Mouse (Mus musculus) lung, postnatal 36 days (tissue): ENCODE results near the gene Ffar1.

Source experiments
- DNase-seq: peaks from one replicate; pipeline ENCODE4 v3.0.0; 2022; ENCODE audit warnings: mixed read lengths

Gene Ffar1

GRCm38 (mm10) chr7:30861464-30861863, at the start of gene Ffar1:
Gene Ffar1 (minus strand): TSS chr7:30861564.
- no peak for DNase-seq

GRCm38 (mm10) chr7:30909773-30910172, 48.4 kb upstream of the Ffar1 start:
- DNase-seq: no peak

GRCm38 (mm10) chr7:30908992-30909431, 47.6 kb upstream of the Ffar1 start:
- no peak for DNase-seq

DNA sequence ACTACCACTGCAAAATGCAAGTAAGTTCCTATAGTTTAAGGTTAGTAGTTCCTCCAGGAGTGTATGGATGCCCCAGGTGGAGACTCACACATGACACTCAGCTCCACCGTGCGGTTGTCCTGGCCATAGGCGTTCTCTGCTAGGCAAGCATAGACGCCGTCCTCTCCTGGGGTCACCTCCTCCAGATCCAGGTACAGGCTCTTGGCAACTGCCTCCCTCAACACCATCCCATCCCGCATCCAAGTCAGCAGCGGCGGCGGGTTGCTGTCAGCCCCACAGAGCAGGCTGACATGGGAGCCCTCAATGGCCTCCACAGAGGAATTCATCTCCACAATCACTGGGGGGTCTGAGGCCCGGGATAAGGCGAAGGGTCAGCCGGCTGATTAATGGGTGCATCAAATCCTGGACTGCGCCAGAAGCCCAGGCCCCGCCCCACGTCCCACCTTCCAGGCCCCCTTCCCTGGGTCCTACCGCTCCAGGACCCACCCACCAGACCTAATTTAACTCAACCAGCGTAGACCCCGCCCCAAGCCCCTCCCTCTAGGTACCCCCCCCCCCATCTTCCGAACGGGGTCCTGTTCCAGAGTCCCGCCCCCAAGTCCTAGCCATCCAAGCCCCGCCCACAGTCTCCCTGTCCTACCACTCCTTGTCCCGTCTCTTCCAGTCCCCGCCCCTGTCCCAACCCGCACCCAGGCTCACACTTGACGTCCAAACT, 47.1 kb upstream of the Ffar1 start:
- DNase-seq: peak; percentile 64

- peak; percentile 41 for DNase-seq
Measured at GRCm38 (mm10) chr7:30904042-30904441, 42.7 kb upstream of the Ffar1 start.

DNA sequence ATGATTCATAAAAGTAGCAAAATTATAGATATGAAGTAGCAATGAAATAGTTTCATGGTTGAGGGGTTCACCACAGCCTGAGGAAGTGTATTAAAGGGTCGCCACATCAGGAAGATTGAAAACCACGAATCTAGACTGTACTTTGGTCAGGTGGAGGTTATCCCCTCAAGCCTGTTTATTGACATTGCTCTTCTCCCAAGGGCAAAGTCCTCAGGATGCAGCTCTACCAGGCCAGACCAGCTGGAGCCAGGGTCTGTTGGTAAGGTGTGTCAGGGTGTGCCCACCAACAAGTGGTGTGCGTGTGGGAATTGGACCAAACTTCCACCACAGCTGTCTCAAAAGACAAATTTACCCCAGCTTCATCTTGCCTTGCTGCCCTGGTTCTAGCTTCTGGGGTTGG, 33.9 kb upstream of the Ffar1 start:
- DNase-seq: no peak

DNA sequence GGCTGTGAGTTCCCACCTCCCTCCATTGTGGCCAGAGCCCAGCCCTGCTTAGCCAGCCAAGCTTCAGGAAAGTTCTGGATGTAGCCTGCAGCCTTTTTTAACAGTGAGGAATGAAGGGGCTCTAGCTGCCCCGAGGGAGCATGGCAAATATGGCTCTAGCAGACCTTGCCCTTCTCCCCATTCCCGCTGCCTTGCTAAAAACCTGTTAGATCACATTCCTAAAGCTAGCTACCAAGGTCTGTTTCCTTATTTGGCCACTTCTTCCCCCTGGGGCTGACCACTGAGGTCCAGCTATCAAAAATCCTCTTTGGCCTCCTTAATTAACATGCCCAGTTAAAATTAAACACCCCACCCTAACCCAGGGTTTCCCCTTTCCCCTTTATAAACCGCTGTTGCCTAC, 31.2 kb upstream of the Ffar1 start:
- no peak for DNase-seq

DNA sequence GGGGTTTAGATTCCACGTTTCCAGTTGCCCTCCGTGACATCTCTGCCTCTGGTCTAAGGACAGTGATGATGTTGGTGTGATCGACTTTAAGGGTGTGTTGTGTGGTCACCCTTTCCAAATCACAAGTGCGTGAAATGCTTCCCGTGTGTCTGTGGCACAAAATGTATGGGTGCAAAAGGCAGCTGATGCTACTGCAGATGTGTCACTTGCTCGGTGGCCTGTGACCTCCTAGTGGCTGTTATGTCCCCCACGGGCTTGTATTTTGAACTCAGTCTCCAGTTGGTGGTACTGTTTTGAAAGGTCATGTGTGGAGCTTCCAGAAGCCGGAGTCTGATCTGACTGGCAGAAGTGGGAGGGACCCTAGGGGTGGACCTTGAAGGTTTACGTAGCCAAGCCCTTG, 30.4 kb upstream of the Ffar1 start:
- no peak for DNase-seq

- no peak for DNase-seq
Measured at GRCm38 (mm10) chr7:30890681-30891080, 29.3 kb upstream of the Ffar1 start.

DNA sequence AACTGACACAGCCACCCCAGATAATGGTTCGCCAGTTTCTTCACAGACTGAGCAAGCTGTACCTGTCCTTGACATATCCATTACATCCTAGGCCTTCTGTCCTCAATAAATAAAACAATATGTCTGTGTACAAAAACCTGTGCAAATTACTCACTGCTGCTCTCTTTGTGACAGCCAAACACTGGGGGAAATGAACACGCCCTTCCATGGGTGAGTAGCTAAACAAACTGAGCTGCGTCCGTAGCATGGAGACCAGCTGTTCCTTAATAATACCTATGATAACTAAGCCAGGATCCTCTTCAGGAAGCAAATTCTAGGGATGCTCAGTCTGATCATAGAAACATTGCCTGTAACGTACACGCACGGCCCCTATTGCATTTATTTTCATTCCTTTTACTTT, 27.4 kb upstream of the Ffar1 start:
- no peak for DNase-seq

DNA sequence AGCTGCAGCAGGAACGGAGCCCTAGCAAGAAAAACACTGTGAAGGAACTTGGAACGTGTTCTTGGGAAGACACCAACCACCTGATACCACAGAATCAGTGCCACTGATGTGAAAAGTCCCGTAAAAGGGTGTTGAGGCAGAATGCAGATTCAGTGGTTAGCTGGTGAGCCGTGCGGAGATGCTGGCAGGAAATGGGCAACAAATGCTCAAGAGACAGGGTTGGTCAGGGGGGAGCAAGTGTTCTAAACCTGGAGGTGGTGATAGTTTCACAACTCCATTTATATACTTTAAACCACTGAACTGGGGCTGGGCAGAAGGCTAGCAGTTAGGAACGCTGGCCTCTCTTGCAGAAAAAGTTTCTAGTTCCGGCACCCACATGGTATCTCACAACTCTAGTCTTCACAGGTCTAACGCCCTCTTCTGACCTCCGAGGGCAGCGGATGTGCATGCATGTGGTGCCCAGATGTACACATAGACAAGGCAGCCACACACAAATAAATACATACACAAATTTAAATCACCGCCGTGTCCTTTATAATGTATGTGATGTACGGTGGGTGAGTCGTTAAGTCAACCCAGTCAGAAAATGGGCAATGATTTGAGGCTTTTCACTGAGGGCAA, 26.3 kb upstream of the Ffar1 start:
- DNase-seq: peak; percentile 46

DNA sequence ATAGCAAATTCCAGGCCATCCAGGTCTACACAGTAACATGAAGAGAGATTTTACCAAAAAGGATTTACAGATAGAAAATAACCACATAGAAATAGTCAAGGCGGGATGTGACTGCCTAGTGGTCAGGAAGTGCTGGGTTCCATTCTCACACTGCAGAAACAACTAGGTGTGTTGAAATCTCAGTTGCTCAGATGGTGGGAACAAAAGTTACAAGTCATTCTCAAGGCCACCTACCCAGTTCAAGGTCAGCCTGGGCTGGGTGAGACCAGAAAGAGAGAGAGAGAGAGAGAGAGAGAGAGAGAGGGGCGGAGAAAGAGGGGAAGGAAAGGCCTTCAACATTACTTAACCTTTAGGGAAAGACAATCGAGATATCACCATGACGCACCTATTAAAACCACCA, 25.5 kb upstream of the Ffar1 start:
- DNase-seq: no peak

DNA sequence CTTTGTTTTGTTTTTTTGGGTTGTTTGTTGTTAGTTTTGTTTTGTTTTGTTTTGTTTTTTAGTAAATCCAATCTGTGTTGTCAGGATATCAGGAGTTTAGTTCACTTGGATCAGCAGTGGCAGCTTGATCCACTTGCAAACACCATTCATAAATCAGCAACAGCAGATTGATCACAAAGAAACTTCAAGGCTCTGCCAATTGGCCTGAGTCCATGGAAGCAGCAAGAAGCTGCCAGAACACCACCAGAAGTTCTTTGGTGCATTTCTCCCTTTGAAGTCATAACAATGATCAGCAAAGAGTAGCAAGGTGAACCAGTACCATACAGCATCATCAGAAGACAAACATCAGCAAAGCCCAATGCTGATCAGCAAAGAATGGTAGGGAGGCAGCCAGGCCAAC, 22.7 kb upstream of the Ffar1 start:
- DNase-seq: no peak

DNA sequence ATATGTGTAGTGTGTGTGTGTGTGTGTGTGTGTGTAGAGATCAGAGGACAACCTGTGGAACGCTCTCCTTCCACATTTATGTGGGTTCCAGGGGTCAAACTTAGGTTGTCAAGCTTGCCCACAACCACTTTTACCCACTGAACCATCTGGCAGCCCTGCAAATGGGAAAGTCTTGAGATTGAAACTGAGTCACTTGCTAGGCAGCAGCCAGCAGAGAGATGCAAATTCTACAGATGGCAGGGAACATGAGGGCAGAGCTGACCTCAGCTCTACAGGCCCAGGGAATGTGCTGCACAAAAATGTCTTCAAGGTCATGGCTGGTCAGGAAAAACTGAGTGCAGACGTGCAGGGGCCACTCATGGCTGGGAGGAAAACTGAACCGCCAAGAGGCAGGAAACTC, 20.0 kb upstream of the Ffar1 start:
- DNase-seq: no peak

DNA sequence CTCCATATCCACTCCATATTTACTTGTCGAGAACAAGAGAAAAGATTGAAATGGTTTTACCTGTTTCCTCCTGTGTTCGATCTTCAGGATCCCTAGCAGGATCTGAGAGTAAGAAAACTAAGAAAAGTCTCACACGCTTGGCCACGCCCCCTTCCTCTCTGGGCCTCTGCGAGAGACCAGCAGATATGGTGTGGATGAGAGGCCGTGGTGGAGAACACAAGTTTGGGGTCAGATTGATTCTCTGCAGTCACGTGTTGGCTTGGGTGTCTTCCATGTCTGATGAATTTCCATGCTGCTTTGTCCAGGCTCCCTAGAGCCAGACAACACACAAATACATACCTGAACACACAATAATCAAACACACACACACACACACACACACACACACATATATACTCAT, 18.8 kb upstream of the Ffar1 start, which contains the start of gene Cd22:
TSS of gene Cd22 (minus strand) at position 167 of the 400 bp plus-strand sequence.
- peak; percentile 41 for DNase-seq

DNA sequence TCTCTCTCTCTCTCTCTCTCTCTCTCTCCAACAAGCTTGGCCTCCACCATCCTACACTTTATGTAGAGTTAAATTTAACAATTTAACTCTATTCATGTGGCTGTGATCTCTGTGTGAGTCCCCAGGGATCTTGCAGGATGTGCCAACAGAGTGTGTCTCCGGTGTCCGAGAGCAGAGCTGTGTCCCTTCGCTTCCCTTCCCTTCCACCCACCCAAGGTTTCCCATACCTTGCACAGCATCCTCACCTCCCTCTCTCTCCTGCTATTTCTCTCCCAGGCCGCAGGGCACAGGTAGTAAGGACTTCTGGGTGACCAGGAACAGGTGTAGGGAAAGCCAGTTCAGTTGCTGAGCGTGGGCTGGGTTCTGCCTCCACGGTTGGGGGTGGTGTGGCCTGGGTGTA, 17.6 kb upstream of the Ffar1 start:
- no peak for DNase-seq

GRCm38 (mm10) chr7:30873083-30873482, 11.7 kb upstream of the Ffar1 start:
- DNase-seq: peak; percentile 92

DNA sequence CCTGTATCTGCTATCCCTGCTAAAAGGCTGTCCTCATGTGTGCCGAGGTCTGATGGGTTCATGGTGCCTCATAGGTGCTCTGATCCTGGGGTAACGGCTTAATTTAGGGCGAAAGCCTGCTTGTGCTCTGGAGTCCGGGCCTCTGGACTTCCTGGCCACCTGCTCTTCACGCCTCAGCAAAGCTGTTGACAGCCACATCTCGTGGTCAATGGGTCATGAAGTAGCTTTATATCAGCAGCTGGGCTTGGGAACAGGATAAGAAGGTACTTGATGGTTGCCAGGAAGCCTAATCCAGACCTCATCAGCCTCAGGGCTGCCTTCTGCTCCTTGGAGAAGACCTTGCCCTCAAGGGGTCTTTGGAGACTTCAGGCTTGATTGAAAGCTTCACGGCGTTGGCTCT, 2.0 kb upstream of the Ffar1 start:
- DNase-seq: no peak

DNA sequence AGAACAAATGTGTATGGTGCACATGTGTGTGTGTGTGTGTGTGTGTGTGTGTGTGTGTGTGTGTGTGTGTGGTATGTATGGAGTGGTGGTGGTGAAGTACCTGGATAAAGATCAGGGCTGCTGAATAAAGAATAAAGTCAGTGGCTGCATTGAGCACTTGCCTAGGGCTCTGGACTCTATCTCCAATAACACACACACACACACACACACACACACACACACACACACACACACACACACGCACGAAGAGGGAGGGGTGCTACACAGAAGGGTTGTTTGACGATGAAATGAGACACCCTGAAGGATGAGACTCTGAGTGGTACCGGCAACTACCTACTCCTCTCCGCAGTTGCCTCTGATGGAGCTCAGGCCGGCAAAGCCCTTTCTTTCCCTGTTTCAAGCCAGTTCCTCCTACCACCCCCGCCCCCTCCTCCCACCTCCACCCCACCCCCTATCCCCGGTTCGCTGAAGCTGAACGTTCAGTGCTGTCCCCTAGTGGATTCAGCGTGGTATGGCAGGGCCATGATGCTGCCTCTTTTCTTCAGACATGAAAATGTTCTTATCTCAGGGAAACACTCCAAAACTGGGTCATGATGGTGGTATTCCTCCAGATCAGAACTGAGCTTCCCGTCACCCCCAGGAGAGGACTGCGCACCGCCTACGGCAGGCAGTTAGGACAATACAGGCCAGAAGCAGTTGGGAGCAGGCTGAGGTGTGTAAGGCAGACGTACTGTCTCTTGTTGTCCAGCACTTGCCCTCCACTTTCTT, 1.5 kb downstream of the Ffar1 start:
- peak; percentile 56 for DNase-seq

DNA sequence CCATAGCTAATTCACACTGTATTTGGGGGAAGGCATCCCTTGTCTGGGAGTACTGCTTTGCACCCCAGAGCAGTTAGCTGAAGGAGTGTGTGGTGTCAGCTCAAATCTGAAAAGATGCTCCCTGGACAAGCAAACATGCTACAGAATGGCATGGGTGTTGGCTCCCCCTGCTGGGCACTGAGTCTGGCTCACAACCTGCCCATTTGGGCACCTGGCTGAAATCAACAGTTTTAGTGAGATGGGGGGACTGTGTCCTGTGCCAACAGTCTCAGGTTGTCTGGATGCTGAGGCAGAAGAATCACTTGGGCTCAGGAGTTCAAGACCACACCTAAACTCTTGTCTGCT, 2.1 kb downstream of the Ffar1 start:
- peak; percentile 83 for DNase-seq

- DNase-seq: no peak
Measured at GRCm38 (mm10) chr7:30857746-30858145, 3.6 kb downstream of the Ffar1 start.

DNA sequence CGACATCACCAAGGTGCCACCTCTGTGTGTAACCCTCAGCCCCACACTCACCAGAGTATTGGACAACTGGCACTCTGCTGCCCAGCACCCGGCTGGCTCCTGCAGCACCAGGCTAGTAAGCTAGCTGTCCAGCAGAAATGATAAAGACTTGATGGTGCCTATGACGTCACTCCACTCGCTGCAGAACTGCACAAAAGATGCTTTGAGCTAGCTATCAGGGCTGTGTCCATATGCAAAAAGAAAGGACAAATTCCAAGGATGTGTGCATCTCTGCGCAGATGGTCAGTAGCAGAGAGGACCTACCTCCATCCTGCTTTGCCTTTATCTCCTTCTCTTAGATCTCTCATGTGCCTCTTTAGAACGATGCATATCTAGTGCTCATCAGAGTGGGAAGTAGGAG, 5.3 kb downstream of the Ffar1 start, which contains the start of gene Ffar3:
TSS of gene Ffar3 (minus strand) at position 101 of the 400 bp plus-strand sequence.
- DNase-seq: no peak

DNA sequence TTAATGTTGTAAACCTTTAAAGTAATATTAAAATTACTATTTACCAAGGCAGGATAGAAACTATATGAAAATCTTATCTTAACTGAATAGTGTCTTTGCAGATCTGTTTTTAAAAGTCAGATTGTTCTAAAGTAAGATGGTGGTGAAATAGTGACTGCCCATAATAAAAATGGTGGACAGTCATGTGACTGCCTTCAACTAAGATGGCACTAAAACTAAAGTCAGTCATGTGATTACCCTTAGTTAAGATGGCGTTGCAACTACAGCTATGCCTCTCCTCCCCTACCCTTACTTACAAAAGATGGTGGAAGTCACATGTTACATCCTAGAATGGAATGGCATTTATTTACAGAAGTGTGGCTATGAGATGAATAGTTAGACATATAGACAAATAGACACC, 9.9 kb downstream of the Ffar1 start:
- no peak for DNase-seq

DNA sequence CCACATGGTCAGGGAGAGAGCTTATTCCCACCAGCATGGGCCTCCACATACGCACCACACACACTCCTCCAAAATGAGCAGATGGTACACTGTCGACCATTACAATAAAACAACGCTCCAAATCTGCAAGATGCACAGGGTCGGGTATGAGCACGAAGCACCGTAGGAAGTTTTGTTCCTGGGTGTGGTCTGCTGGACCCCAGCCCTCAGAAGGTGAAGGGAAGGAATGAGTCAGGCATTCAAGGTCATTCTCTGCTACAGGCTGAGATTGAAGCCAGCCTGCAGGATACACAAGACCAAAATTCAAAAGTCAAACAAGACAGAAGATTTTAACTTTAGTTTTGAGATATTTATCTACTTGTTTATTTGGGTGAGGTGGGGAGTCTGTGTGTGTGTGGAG, 13.4 kb downstream of the Ffar1 start:
- no peak for DNase-seq
